Mouse (Mus musculus) midbrain, postnatal 0 days (tissue): ENCODE data around the gene Cfap61. TPM values are rescaled to one million over a fixed set of nuclear protein-coding genes. Genes with fewer than 3 reads are reported as not detected.

Source experiments
- ATAC-seq: fragments of 200-750 bp; cut with Nextera tagmentation; 2 replicates; pipeline ENCODE4 v1.8.0; 2017; ENCODE audit warnings: moderate number of reproducible peaks, mild to moderate bottlenecking, moderate TSS enrichment, moderate library complexity; ENCODE audit not compliant: low FRiP score
- DNase-seq: peaks from one replicate; pipeline ENCODE4 v3.0.0-alpha.2; 2015; ENCODE audit warnings: low spot score
- H3K27ac ChIP-seq: fragments of 300-500 bp; sonication (generic); 2 replicates; pipeline ENCODE4 v1.5.1; 2014; ENCODE audit warnings: low read depth, mild to moderate bottlenecking, low read length, mixed read lengths
- H3K27me3 ChIP-seq: fragments of 300-500 bp; sonication (generic); 2 replicates; pipeline ENCODE4 v1.6.1; 2014; ENCODE audit warnings: low read length, control low read depth, mixed read lengths; ENCODE audit not compliant: insufficient read depth
- H3K36me3 ChIP-seq: fragments of 300-500 bp; sonication (generic); 2 replicates; pipeline ENCODE4 v1.6.1; 2014; ENCODE audit warnings: low read length, control low read depth, mixed read lengths; ENCODE audit not compliant: insufficient read depth
- H3K4me1 ChIP-seq: fragments of 300-500 bp; sonication (generic); 2 replicates; pipeline ENCODE4 v1.6.1; 2014; ENCODE audit warnings: mild to moderate bottlenecking, control low read depth, antibody characterized with exemption, low read length, mixed read lengths; ENCODE audit not compliant: insufficient read depth
- H3K4me2 ChIP-seq: fragments of 300-500 bp; sonication (generic); 2 replicates; pipeline ENCODE4 v1.6.1; 2014; ENCODE audit warnings: low read depth, mild to moderate bottlenecking, low read length, mixed read lengths; ENCODE audit not compliant: poor library complexity, severe bottlenecking
- H3K4me3 ChIP-seq: fragments of 300-500 bp; sonication (generic); 2 replicates; pipeline ENCODE4 v1.5.1; 2014; ENCODE audit warnings: low read depth, mild to moderate bottlenecking, low read length, moderate library complexity
- H3K9ac ChIP-seq: fragments of 300-500 bp; sonication (generic); replicated peaks from 2 replicates; pipeline ENCODE4 v1.6.1; 2014; ENCODE audit warnings: mild to moderate bottlenecking, low read length, moderate library complexity, mixed read lengths; ENCODE audit not compliant: poor library complexity, severe bottlenecking
- H3K9me3 ChIP-seq: fragments of 300-500 bp; sonication (generic); 2 replicates; pipeline ENCODE4 v1.6.1; 2016; ENCODE audit warnings: low read length, control low read depth
- CTCF ChIP-seq: IDR thresholded peaks from 2 replicates; pipeline ENCODE4 v1.5.1; 2016; ENCODE audit warnings: antibody characterized with exemption, mild to moderate bottlenecking
- WGBS: fragments of 180-500 bp; shearing (Covaris S2); extraction: QIAGEN DNeasy Blood & Tissue Kit; methylation state at CpG from one replicate; pipeline ENCODE4 v1.1.7; 2014; 5-methylcytosine and 5-hydroxymethylcytosine counted together
- polyA plus RNA-seq: library from polyadenylated mRNA; unstranded; fragments of >200 nt; fragmentation: Nextera tagmentation; extraction: Ambion mirVana; gene quantifications from 2 replicates; pipeline ENCODE4 v1.2.1, GENCODE M21; 2015
- total RNA-seq: library from RNA; depleted of rRNA; stranded (reverse); fragments of >200 nt; gene quantifications from 2 replicates; pipeline ENCODE4 v1.2.3, GENCODE M21; 2014; rRNA removed

Cfap61 gene
- total RNA-seq (2.5 and 4.9 TPM in 2 replicates), polyA plus RNA-seq (2.7 and 3.7 TPM in 2 replicates)

DNA sequence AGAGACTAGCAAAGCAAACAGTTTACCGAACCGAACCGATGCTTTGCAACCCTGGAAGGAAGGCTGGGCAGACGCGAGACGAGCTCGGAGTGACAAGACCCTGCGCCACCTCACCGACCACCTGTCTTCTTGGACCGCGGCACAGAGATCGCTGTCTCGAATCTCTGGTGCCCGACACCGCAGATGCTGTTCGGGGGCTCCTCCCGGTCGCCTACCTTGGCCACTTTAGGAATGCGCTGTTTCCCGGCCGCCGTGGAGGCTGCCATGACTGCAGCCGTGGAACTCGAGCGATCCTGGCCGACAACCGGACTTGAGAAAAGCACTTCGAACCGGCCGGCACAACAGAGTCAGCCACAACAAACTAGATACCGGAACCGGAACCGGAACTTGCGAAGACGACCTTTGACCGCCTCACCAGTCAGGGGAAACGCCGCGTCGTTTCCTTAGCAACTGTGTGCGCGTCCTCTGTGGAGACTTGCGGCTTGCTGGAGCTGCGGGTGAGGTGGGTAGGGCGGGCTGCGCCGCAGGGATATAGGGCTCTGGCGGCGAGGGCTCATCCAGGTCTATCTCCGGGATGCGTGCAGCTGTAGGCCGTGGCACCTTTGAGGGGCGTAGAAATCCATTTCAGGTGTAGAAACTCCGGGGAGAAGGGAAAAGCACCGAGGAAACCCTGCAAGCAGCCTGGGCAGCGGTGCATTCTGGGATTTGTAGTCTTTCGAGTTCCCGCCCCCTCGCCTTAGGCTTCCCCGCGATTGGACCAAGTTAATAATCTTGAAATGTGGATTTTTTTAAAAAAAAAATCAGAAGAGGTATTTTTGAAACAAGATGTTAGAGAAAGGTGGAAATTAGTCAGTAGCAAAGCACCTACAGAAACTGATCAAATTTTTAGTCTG lies at the start of gene Cfap61, which contains the start of gene Crnkl1:
Cfap61 (plus strand) TSS at position 446 of the 893 bp plus-strand sequence.
Crnkl1 (minus strand) TSS at position 676 of the 893 bp plus-strand sequence.
- Histone ChIP-seq H3K9ac (peak within 1 kb of the TSS; percentile 65), H3K9me3 (no peaks in the 10 kb centered on the region), H3K27me3 (no peaks in the 10 kb centered on the region), H3K4me1 (peaks cover 5% of the 10 kb centered on the region; the same call in 1 of the 2 replicates), H3K36me3 (peaks cover 21% of the 10 kb centered on the region), H3K4me2 (peak within 1 kb of the TSS; percentile 72), H3K4me3 (peak within 1 kb of the TSS; percentile 85), H3K27ac (no peak within 1 kb of the TSS)
- ATAC-seq (peak; percentile 98), DNase-seq (peak; percentile 98)
- TF ChIP-seq CTCF: no peak
- under 1% methylated on average over 61 of the region's 61 CpGs for WGBS

GRCm38 (mm10) chr2:145884913-145885785 lies 49.4 kb upstream of the Cfap61 start:
- WGBS: 72% methylated on average over 14 of the region's 14 CpGs
- ATAC-seq: no peak

GRCm38 (mm10) chr2:145887937-145888765 lies 46.4 kb upstream of the Cfap61 start:
- peak; percentile 40 for DNase-seq
- Histone ChIP-seq H3K36me3 (peaks cover 11% of the 10 kb centered on the region), H3K9me3 (no peaks in the 10 kb centered on the region), H3K4me1 (no peaks in the 10 kb centered on the region), H3K9ac (no peak overlapping the region), H3K4me2 (no peak overlapping the region), H3K27me3 (no peaks in the 10 kb centered on the region), H3K27ac (peak overlapping the region; percentile 26; the same call in 1 of the 2 replicates), H3K4me3 (no peak overlapping the region)
- TF ChIP-seq CTCF: peak; percentile 65
- no peak for ATAC-seq
- WGBS: 74% methylated on average over 14 of the region's 14 CpGs

More at GRCm38 (mm10) chr2:145884913-145885785, 49.4 kb upstream of the Cfap61 start:
- Histone ChIP-seq H3K4me2 (no peak overlapping the region), H3K4me1 (no peaks in the 10 kb centered on the region), H3K9ac (no peak overlapping the region), H3K27ac (no peak overlapping the region), H3K27me3 (no peaks in the 10 kb centered on the region), H3K9me3 (no peaks in the 10 kb centered on the region), H3K36me3 (peaks cover 14% of the 10 kb centered on the region), H3K4me3 (no peak overlapping the region)
- no peak for TF ChIP-seq CTCF
- no peak for DNase-seq

- Histone ChIP-seq H3K36me3 (peaks cover 6% of the 10 kb centered on the region), H3K9ac (no peak overlapping the region), H3K9me3 (no peaks in the 10 kb centered on the region), H3K4me2 (no peak overlapping the region), H3K4me1 (no peaks in the 10 kb centered on the region), H3K4me3 (no peak overlapping the region), H3K27ac (no peak overlapping the region), H3K27me3 (no peaks in the 10 kb centered on the region)
- DNase-seq (no peak), ATAC-seq (no peak)
- TF ChIP-seq CTCF: no peak
- WGBS: 76% methylated on average over 6 of the region's 6 CpGs
Observed at GRCm38 (mm10) chr2:145888766-145889480, 45.7 kb upstream of the Cfap61 start.

- no peak overlapping the region for H3K27ac ChIP-seq
- H3K4me3 ChIP-seq: no peak overlapping the region
- DNase-seq (no peak), ATAC-seq (no peak)
- H3K4me1 ChIP-seq: no peaks in the 10 kb centered on the region
- H3K36me3 ChIP-seq: peaks cover 6% of the 10 kb centered on the region
- no peak overlapping the region for H3K9ac ChIP-seq
- no peaks in the 10 kb centered on the region for H3K27me3 ChIP-seq
- no peak overlapping the region for H3K4me2 ChIP-seq
- no peaks in the 10 kb centered on the region for H3K9me3 ChIP-seq
- WGBS: 84% methylated on average over 2 of the region's 2 CpGs
- TF ChIP-seq CTCF: no peak
Observed at GRCm38 (mm10) chr2:145890571-145890970, 44.0 kb upstream of the Cfap61 start.
